Mouse (Mus musculus): ENCODE results near the gene Sae1. TPM values are rescaled to one million over a fixed set of nuclear protein-coding genes. Genes with fewer than 3 reads are reported as not detected.

The Sae1 gene
- total and polyA plus RNA-seq, 2 experiments from 2014 or later: 41.7 to 101 TPM

DNA sequence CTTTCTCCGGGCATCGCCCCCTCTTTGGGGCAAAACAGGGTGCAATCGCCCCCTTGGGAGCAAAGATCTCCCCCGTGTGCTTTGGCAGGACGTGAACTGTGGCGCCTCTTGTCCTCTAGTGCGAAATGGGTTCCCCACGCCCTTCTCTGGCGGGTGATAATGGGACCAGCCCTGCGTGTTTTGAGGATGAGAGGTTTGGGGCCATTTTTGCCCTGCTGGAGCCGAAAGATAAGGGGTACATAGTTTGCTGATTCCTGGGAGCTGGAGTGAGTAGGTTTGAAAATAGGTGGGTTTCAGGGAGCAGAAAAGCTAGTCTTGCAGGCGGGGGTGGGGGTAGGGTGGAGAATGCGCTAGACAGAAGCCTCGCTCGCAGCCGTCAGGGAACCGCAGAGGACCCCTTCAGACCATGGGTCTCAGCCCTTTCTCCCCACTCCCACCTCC, 14.4 kb upstream of the Sae1 start:
- WGBS: under 1% methylated on average over 17 of the region's 17 CpGs
- no peaks in the 10 kb centered on the region for H3K36me3 ChIP-seq (replicated peaks; ENCODE audit: control insufficient read depth, insufficient read depth, low read length)
- H3K27me3 ChIP-seq (ENCODE audit: control insufficient read depth, insufficient read depth, low read length): no peaks in the 10 kb centered on the region
- H3K4me2 ChIP-seq (ENCODE audit: low read depth, low read length): peak overlapping the region; percentile 94
- ATAC-seq (ENCODE audit: insufficient read depth, low read depth) (no peak), DNase-seq (ENCODE audit: low spot score) (peak; percentile 43)
- peak overlapping the region; percentile 92 for H3K4me3 ChIP-seq (ENCODE audit: low read depth, low read length)
- peak overlapping the region; percentile 99 for H3K9ac ChIP-seq (replicated peaks; ENCODE audit: low read depth, low read length)
- no peaks in the 10 kb centered on the region for H3K9me3 ChIP-seq (replicated peaks; ENCODE audit: control insufficient read depth, low read length)
- H3K4me1 ChIP-seq (ENCODE audit: control insufficient read depth, insufficient read depth): peaks cover 32% of the 10 kb centered on the region
- TF ChIP-seq CTCF (IDR thresholded peaks at IDR 0.05; ENCODE audit: low read depth): no peak
- TF ChIP-seq EP300 (IDR thresholded peaks at IDR 0.05; ENCODE audit: low read depth): no peak
- peak overlapping the region; percentile 100 for H3K27ac ChIP-seq (ENCODE audit: low read depth)

DNA sequence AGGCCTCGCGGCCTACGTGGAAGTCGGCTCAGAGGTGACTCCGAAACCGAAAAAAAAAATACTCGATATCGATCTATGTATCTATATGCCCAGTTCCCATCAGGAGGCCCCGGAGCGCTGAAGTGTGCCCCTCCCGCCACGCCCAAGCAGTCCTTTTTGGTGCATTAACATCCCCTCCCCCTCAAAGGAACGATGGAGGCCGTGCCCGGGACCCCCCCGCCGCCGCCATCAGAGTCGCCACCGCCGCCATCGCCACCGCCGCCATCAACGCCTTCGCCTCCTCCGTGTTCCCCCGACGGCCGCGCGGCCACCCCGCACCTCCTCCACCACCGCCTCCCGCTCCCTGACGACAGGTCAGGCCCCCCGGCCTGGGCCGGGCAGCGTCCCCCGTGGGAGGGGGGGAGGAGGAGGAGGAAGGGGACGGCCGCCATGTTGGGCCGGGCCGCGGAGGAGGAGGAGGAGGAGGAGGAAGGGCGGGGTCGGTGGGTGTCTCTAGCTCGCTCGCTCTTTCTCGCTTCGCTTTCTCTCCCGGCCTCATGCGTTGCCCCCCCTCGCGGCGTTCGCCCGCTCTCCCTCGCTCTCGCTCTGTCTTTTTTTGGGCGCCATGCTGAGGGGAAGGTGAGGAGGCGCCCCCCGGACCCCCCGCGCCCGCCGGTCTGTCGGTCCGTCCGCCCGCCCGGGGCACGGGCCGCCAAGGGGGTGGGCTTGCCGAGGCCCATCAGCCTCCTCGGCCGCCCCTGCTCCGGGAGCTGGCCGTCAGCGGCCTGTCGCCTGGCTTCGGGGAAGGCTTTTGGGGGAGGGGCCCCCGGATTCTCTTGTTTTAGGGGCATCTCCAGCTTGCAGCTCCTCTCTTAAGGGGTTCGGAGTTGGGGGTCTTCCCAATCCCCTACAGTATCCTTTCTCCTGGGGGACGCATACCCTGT, 13.3 kb upstream of the Sae1 start, which contains the start of gene Zc3h4:
Gene Zc3h4 (plus strand): TSS at position 222 of the 923 bp plus-strand sequence.
- Histone ChIP-seq H3K9ac (replicated peaks; ENCODE audit: low read depth, low read length) (peak within 1 kb of the TSS; percentile 99), H3K36me3 (replicated peaks; ENCODE audit: control insufficient read depth, insufficient read depth, low read length) (no peaks in the 10 kb centered on the region), H3K4me3 (ENCODE audit: low read depth, low read length) (peak within 1 kb of the TSS; percentile 92), H3K9me3 (replicated peaks; ENCODE audit: control insufficient read depth, low read length) (no peaks in the 10 kb centered on the region), H3K4me1 (ENCODE audit: control insufficient read depth, insufficient read depth) (peaks cover 27% of the 10 kb centered on the region), H3K27me3 (ENCODE audit: control insufficient read depth, insufficient read depth, low read length) (no peaks in the 10 kb centered on the region), H3K4me2 (ENCODE audit: low read depth, low read length) (peak within 1 kb of the TSS; percentile 94), H3K27ac (ENCODE audit: low read depth) (peak within 1 kb of the TSS; percentile 100)
- TF ChIP-seq EP300 (IDR thresholded peaks at IDR 0.05; ENCODE audit: low read depth) (no peak; the same call in 1 of the 2 replicates), CTCF (IDR thresholded peaks at IDR 0.05; ENCODE audit: low read depth) (no peak; the same call in 1 of the 2 replicates)
- DNase-seq (ENCODE audit: low spot score) (peak; percentile 91), ATAC-seq (ENCODE audit: insufficient read depth, low read depth) (peak; percentile 42)
- WGBS: under 1% methylated on average over 58 of the region's 85 CpGs

DNA sequence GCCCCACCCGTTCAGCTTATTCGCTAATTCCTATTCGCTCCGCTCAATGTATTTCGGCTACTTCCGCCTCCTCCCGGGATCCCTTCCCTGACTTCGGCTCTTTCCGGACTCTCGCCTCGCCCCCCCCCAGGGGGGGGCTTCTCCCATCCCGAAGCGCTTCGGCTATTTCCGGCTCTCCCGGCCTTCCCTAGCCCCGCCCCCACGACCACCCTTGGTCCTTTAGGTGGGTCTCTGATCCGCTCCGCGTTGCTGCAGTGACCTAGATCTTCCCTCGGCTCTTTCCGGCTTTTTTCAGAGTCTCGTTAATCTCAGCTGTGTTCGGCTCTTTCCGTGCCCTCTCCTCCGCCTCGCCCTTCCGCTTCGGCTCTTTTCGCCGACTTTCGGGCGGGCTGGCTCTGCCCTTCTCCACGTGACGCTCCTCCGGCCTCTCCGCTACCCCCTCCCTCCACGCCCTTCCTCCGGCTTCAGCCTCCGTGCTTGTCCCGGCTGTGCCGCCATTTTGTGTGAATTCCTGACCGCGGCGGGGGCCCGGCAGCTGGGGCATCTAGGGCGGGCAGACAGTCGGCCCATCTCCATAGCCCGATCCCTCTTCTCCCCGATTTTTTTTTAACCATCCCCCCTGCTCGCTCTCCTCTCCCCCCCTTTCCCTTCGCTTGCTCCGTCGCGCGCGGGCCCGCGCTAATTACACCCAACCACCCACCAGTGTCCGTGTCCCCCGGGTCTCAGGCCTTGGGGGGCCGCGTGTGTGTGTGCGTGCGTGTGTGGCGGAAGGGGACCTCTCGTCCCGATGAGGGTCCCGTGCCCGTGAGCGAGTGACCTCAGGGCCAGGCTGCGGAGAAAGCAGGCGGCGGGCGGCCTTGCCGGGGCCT, 12.4 kb upstream of the Sae1 start:
- Histone ChIP-seq H3K27ac (ENCODE audit: low read depth) (peak overlapping the region; percentile 100), H3K36me3 (replicated peaks; ENCODE audit: control insufficient read depth, insufficient read depth, low read length) (no peaks in the 10 kb centered on the region), H3K9ac (replicated peaks; ENCODE audit: low read depth, low read length) (peak overlapping the region; percentile 99), H3K9me3 (replicated peaks; ENCODE audit: control insufficient read depth, low read length) (no peaks in the 10 kb centered on the region), H3K4me3 (ENCODE audit: low read depth, low read length) (peak overlapping the region; percentile 92), H3K27me3 (ENCODE audit: control insufficient read depth, insufficient read depth, low read length) (no peaks in the 10 kb centered on the region), H3K4me2 (ENCODE audit: low read depth, low read length) (peak overlapping the region; percentile 94), H3K4me1 (ENCODE audit: control insufficient read depth, insufficient read depth) (peaks cover 18% of the 10 kb centered on the region)
- DNase-seq (ENCODE audit: low spot score): peak; percentile 99
- under 1% methylated on average over 75 of the region's 77 CpGs for WGBS
- ATAC-seq (ENCODE audit: insufficient read depth, low read depth): peak; percentile 89
- TF ChIP-seq CTCF (IDR thresholded peaks at IDR 0.05; ENCODE audit: low read depth): no peak
- peak; percentile 62; the same call in 1 of the 2 replicates for TF ChIP-seq EP300 (IDR thresholded peaks at IDR 0.05; ENCODE audit: low read depth)

DNA sequence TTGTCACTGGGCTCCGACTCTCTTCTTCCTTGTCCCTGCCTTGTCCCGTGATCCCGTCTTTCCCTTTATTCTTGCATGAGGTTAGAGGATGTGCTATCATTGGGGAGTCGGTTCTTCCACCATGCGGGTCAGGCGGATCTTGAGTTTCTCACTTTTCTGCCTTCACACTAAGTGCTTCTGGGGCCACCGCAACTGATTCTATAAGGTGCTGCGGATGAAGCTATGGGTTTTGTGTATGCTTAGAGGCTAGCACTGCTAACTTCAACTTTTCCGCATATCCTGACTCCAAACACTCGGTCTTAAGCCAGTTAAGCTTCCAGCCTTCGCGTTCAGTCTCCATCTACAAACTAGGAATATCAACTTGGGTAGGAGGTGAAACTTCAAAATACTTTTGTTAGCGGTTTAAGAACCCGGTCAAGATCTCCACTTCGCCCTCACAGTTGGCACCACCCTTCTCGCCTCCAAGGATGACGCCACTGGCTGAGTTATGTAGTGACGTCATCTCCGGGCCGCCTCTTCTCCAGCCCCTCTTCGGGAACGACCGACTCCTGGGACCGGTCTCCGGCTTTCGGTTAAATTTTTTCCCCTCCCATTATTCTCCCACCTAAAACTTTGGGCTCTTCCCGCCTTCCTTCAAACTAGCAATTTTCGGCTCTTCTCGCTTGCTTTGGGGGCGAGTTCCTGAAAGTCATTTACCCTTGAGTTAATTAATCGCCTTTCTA, 11.7 kb upstream of the Sae1 start:
- peak overlapping the region; percentile 94 for H3K4me2 ChIP-seq (ENCODE audit: low read depth, low read length)
- no peaks in the 10 kb centered on the region for H3K27me3 ChIP-seq (ENCODE audit: control insufficient read depth, insufficient read depth, low read length)
- H3K9ac ChIP-seq (replicated peaks; ENCODE audit: low read depth, low read length): peak overlapping the region; percentile 99
- peak; percentile 97 for DNase-seq (ENCODE audit: low spot score)
- peak overlapping the region; percentile 100 for H3K27ac ChIP-seq (ENCODE audit: low read depth)
- ATAC-seq (ENCODE audit: insufficient read depth, low read depth): peak; percentile 68
- no peaks in the 10 kb centered on the region for H3K36me3 ChIP-seq (replicated peaks; ENCODE audit: control insufficient read depth, insufficient read depth, low read length)
- no peaks in the 10 kb centered on the region for H3K9me3 ChIP-seq (replicated peaks; ENCODE audit: control insufficient read depth, low read length)
- peaks cover 10% of the 10 kb centered on the region for H3K4me1 ChIP-seq (ENCODE audit: control insufficient read depth, insufficient read depth)
- WGBS: under 1% methylated on average over 31 of the region's 31 CpGs
- TF ChIP-seq CTCF (IDR thresholded peaks at IDR 0.05; ENCODE audit: low read depth) (no peak), EP300 (IDR thresholded peaks at IDR 0.05; ENCODE audit: low read depth) (no peak)
- H3K4me3 ChIP-seq (ENCODE audit: low read depth, low read length): peak overlapping the region; percentile 92
